Mouse (Mus musculus) urinary bladder, postnatal 25 days (tissue): ENCODE data around the gene Hoxb5.

ENCODE experiments used
- DNase-seq: peaks from one replicate; pipeline ENCODE4 v3.0.0; 2022; ENCODE audit warnings: low spot score

Hoxb5 gene

DNA sequence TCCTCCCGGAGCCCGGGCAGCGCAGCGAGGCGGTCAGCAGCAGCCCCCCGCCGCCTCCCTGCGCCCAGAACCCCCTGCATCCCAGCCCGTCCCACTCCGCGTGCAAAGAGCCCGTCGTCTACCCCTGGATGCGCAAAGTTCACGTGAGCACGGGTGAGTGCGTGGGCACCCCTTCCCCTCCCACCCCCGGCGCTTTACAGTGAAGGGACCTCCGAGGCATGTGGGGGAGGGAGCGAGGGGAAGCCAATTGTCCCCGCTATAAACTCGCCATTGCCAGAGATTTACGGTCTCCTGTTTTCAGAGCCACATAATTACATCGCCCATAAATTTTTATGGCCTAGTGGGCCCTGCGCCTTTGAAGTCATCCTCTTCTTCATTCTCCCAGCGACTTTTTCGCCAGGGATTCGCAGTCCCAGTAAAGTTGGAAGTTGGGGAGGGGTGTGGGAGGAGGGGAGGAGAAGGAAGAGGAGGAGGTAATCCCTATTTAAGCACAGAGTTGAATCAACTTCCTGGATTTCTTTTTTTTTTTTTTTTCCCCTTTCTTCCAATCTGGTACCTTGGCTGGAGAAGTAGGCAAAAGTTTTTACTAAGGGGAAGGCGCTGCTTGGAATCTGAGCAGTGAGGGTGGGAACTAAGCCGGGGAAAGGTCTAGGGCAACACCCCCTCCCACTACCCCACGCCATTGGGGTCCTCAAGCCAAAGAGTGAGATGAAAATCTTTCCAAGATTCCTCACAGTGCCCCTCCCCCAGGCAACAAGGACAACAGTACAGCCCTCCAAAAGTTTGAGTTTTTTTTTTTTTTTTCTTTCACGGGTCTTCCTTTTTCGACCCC is 16.2 kb downstream of the Hoxb5 start:
- DNase-seq = no peak

DNA sequence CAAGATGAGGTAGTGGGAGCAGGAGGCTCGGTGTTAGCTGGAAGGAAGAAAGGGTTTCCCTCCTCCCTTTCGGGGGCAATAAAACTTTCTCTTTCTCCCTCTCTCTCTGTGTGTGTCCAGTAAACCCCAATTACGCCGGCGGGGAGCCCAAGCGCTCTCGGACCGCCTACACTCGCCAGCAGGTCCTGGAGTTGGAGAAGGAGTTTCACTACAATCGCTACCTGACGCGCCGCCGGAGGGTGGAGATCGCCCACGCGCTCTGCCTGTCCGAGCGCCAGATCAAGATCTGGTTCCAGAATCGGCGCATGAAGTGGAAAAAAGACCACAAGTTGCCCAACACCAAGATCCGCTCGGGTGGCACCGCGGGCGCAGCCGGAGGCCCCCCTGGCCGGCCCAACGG is 16.8 kb downstream of the Hoxb5 start:
- DNase-seq = no peak

DNA sequence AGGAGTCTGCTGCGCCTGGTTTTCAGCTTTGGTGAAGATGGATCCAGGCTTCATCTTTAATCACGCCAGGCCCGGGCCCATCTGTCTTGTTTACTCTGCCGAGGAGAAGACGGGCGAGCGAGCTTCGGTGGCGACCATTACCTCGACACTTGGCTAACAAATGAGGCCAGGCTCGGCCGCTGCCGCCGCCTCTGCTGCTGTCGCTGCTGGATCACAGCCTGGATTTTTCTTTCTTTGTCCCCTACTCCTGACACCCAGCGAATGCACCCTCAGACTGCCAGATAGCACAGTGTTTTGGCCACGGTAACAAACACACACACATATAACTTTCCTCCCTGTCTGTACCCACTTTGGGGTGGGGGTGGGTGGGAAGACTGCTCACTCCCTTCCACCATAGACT is 17.6 kb downstream of the Hoxb5 start:
- no peak for DNase-seq

DNA sequence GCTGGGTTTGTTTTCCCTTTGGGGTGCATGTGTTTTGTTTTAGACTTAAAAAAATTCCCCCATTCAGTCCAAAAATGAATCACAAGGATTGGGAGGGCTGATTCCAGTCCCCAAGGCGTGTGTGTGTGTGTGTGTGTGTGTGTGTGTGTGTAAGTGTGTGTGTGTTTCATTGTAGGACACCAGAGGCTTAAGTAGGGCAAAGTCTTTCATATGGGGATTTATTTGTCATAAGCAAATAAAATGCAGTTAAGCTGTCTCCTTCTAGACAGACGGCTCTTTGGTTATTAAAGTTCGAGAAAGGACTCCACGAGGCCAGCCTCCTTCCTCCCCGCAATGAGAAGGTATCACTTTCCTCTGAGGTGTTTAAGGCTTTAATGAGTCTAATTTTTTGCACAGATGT is 18.7 kb downstream of the Hoxb5 start:
- no peak for DNase-seq

DNA sequence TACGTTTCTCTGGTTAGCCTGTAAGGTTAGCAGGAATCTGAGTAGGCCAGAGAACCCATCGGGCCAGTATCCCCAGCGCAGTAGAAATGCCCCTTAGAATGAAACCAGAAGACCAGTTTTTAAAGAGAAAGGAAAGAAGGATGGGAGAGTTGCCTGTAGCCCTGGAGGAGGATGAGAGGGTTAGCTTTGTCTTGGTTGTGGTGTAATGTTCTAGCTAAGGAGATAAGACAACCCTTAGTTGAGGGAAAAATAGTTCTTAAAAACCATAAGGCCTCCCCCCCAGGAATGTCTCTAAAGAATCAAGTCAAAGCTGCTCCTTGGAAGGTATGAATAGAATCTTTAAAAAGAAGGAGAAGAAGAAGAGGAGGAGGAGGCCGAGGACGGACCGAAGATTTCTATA is 19.6 kb downstream of the Hoxb5 start:
- no peak for DNase-seq

DNA sequence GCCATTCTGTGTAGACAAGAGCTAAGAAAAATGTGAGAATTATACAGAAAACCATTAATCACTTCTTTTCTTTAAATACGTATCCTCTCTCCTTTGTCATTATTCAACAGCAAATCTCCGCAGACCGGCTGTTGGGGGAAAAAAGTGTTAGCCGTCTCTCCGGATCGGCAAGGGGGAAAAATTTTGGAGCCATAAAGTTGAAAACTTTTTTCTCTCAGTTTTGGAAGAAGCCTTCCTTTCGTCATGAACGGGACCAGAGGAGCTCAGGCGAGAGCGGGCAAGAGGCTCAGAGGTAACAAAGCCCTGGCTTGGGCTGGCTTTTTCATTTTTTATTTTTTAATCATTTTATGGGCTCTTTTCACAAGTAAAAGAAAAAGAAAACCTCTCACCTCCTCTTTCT is 20.0 kb downstream of the Hoxb5 start, which contains the start of gene Hoxb3:
Gene Hoxb3 (plus strand): TSS at position 173 of the 400 bp plus-strand sequence.
- no peak for DNase-seq

DNA sequence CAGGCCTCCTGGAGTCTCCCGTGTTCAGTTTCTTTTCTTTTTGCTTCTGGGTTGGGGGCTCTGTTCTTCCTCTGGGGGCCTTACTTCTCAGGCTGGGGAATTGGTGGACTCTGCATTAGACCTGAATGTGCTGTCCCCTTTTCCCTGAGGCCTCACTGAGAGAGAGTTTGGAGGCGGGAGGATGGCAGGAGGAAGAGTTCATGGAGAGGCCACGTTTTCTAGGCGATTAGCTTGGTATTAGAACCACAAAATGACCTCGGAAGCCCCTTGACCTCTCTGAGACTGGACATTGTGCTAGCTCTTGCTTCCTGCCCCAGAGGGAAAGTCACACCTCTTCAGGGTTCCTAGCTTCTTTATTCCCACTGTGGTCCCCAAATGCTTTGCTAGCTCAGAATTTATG is 21.0 kb downstream of the Hoxb5 start:
- DNase-seq = no peak

DNA sequence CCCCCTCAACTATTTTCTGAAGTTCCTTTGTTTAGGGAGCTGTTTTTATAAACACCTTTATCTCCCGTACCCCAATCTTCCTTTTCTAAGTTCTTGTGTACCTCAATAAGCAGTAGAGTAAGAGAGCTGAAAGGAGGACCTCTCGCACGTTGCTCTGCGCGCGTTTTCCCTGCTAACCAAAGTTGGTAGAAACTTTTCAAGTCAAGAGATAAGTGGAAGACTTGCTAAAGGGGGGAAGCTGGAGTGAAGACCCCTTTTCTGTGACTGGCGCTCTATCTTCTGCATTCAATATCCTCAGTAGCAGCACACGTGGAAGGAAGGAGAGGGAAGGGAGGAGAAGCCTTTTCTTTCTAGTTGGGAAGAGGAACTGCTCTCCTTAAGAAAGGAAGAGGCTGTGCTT is 21.8 kb downstream of the Hoxb5 start:
- DNase-seq = no peak

DNA sequence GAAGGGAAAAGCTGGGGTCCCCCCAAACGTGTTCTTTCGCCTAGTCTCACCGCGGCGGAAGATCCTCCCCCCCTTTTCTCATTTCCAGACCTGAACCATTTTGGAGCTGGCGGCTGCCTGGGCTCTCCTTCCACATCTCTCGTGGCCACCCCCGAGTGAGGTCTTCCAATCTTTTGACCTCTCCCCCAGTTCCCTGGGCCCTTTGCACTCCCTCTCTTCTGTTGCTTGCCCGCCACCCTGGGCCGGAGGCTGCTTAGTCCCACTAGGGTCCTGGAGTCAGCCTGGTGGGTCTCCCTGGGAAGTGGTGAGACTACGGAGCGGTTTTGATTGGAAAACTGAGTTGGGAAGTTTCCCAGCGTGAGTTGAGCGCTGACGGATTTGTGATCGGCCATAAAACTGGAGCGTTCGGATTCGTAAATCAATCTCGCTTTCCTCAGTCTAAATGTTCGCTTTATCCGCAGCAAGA is 22.6 kb downstream of the Hoxb5 start:
- DNase-seq = no peak

DNA sequence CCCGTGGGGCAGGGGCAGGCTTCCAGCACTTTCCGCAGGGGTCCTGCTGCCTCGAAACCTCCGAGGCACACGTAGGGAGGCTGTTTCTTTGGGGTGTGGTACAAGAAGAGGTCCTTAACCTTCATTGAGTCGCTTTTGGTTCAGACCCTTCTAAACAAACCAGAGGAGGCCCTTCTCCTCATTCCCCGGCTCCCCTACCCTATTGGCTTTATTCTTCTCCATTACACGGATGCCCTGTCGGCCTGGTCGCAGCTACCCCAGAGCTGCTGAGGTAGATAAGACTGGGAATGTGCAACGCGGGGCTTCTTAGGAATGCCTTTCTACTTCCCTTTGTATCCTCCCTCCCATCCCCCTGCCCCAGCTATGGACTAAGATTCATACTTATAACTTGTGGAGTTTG is 23.6 kb downstream of the Hoxb5 start:
- DNase-seq = no peak

DNA sequence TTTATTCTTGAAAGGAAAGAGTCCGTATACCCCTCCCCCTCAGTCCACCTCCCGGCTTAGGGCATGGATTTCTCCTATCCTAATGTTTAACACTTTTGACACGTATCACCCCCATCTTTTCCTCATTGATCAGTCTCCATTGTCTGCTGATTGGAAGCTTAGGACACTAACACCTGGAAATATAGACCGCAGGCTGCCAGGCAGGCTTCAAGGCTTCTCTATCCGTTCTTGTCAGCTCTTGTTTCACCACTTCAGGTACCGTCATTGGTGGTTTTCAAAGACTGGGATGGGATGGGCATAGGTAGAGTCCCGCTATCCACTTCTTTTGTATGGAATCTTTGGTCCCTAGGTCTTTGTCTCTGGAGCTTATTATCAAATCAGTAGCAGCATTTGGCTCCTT is 24.0 kb downstream of the Hoxb5 start:
- no peak for DNase-seq

DNA sequence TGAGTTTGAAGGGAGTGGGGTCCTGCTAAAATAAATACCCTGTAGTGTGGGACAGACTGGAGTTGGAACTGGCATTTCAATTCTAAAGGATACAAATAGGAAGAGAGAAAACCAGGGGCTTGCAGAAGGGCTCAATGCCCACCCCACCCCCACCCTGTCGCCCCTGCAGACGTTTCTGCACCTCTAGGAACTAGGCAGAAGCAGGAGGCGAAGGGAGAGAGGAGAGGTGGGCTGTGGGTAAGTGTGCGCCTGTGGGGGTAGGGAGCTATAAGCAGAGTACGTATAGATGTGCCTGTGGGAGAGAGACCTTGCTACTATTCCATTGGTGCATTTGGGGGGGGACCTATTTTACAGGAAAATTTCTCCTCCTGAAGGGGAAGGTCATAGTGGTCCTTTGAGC is 24.6 kb downstream of the Hoxb5 start:
- no peak for DNase-seq

DNA sequence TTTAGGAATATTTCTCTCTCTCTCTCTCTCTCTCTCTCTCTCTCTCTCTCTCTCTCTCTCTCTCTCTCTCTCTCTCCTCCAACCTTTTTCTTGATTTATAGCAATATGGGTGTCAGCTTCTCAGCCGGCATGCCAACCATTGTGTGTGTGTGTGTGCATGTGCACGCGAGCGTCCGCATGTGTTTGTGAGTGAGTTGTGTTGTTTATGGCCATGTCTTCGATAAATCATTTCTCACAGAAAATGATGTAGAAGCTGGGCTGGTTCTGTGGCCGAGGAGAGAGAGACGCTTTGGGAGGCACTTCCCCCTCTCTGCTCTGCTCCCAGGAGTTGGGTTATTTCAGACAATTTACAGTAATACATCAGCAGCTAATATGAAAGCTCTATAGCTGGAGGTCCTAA is 25.5 kb downstream of the Hoxb5 start:
- DNase-seq = no peak

DNA sequence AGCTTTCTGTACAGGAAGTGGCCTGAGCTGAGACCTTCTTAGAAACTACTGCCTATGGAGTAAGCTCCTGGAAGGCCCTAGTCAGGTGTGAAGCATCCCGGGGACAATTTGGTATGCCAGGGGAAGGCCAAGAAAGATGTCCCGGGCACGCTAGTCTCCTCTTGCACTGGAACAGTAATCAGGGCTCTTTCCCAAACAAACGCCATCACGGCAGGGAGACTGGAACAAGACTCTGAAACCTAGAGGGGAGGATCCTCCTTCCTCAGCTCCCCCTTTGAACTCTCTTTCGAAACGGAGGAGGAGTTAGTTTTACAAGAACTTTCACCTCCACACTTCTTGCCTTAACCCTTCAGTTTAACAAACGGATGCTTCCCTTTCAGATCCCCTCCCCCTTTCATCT is 29.0 kb downstream of the Hoxb5 start:
- DNase-seq = no peak

DNA sequence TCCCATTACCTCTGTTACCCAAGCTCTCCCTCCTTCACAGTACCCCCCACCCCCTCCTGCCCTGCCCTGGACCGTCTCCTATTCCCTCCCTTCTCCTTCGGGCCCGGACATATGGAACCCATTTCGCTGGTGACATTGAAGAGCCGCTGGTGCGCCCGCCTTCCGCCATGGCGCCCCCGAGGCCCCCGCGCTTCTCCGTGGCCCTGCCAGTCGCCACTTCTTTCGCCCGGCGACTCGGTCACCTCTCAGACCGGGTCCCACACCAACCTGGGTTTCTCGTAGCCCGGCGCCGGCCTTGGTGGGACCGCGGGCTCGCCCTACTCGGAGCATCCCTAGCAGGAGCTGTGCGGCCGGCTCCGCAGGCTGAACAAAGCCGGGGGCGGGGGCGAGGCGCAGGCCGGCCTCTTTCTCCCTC is 29.5 kb downstream of the Hoxb5 start:
- DNase-seq = no peak

DNA sequence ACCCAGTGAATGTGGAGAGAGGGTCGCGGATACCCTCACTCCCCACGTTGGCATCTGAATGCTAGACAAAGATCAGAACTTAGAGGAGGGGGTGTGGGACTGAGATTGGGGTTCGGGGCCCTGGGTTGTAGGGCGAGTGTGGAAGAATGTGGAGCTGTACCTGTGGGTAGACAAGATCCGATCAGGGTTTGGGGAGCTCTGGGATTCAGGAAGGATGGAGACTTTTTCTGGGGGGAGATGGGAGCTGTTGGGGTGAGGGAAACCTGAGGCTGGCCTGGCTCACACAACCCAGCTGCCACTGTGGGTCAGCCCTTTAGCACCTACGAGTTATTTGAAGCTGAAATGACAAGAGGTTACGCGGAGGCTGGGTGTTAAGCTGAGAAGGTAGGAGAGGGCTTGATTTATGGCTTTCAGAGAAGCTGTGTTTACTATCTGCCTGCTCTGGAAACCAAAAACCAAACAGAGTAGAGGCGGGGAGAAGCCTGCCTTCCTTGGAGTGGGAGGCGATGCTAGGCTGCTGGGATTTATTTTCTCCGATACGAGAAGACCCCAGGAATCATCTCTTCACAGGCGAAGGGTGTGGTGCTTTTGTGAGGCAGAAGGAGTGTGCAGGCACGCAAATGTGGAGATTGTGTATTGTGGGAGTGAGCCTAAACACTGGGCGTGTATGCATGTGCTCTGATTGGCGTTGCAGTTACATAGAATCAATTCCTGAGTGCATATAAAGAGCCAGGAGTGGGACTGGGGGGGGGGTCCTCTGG is 30.3 kb downstream of the Hoxb5 start:
- DNase-seq = no peak

DNA sequence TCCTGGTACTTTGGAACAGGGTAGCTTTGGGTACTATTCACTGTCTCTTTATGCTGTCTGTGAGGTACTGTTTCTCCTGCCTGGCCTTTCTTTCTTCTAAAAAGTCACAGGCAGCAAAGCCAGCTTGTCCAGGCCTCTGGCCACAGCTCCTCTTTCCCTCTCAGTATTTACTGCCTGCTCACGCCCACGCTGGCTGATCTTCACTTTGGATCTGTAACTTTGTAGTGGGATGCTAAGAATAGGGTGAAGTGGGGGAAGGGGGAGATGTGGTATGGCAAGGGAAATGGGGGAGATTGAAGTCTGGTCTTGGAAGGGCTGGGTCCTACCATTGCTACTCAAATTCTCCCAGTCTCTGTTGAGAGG is 30.8 kb downstream of the Hoxb5 start:
- no peak for DNase-seq

DNA sequence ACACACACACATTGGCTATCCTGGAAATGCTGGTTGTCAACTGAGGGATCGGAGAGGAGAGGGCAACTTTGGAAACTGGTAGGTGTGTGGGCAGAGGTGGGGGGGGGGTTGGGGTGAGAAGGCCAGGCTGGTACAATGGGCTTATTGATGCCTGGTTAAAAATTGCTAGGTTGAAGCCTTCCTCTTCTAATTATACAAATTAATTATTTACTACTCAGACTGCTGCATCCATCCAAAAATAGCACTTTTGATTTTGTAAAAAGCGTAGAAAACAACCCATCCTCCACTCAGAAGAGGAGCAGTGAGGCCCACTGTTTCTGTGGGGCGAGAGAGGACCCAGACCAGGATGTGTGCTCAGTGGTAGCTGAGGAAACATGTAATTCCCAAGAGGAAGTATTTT is 31.9 kb downstream of the Hoxb5 start:
- no peak for DNase-seq

DNA sequence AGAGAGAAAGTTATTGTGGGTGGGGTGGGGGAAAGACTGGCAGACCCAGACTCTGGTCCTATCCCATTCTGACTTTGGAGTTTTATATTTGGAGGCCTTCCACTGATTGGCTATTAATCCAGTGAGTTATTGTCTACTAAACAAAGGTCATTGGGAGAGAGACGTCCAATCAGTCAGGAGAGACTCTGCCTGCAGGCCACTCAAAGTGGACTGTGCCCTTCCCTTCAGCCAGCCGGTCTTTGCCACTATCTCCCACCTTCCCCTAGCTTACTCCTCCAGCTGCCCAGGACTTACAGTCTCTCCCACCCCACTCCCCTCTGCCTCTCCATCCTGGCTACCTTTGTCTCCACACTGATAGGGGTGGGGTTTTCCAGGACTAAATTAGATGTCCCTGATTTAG is 33.5 kb downstream of the Hoxb5 start:
- DNase-seq = no peak

DNA sequence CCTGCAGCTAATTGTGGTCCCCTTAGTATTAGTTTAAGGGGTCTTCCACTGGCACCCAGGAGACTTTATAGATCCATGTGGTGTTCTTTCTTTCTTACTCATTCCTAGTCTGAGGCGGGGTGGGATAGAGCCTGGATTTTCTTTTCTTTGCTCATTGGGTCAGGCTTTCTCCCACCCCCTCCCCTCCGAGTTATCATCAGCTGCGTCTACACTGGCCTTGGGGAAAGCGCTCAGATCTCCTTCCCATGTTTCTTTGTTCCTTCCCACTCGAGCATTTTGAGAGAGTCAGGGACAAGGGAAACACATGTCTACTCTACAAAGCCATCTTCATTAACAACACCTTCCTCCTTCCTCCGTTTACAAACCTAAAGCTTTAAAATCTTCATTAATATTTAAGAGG is 33.9 kb downstream of the Hoxb5 start:
- no peak for DNase-seq

DNA sequence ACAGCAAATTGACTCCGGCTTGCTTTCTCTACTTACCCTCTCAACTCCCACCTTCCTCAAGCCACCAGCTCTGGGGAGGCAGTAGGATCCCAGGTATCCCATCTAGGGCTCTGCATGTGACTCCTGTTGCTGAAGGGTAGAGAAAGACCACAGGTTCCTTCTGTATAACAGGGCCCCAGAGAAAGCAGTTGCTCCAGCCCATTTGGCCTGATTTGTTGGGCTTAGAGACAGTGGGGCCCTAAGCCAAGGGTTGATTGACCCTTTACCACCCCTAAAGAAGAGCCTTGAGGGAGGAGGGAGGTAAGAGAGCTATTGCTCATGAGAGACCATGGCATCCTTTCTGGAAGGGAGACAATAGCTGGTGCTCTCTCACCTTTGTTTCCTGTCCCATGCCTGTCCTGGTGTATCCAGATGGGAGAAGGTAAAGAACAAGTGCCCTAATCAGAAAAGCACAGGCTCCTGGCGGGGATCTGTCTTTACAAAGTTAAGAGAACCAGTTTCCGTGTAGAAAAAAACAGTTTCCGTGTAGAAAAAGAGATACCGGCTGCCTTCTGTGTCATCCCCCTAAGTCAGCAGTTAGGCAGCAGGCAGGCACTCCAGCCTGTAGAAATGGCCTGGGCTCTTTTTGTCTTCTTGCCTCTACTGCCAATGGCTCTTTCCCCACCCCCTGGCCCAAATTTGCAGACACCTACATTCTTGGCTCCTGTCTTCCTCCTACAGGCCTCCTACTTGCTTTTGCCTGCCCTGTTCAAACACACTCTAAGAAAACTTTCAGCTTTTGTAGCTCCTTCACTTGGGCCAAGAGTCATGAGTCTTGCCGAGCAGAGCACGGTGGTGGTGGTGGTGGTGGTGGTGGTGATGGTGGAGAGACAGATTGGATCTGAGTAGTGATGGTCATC is 36.1 kb downstream of the Hoxb5 start:
- DNase-seq = no peak

DNA sequence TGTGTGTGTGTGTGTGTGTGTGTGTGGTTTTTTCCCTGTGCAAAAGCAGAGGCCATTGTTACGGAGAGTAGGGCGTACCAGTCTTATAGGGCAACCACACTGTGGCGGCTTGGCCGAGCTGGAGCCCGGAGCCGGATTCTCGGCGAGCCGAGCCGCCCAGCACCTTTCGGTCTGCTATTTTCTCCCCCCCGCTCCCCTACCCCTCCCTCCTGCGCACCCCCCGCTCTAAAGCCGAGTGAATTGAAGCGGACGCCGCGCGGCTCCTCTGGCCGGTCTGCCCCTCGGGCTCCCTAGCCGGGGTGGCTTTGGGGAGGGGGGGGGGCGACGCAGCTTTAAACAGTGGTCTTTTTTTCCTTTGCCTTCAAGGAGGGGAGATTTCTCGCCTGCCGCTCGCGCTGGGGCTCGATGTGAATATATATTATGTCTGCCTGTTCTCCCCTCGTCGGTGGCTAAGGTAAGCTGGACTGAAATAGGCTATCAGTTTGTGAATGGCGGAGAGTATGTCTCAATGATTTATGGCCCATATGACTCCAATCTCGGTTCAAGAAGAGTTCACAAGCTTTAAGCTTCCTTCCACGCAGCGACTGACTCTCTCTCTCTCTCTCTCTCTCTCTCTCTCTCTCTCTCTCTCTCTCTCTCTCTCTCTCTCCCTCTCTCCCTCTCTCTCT is 37.7 kb downstream of the Hoxb5 start:
- DNase-seq = no peak
